Mouse (Mus musculus) cerebral cortex, adult 2 months (tissue): ENCODE measurements around the gene Utp14b.

Experiments used
- WGBS: fragments of 180-500 bp; shearing (Covaris S2); methylation state at CpG from one replicate; pipeline ENCODE4 v1.1.7; 2018; 5-methylcytosine and 5-hydroxymethylcytosine counted together

Utp14b gene

GRCm38 (mm10) chr1:78657671-78658440 lies at the start of gene Utp14b, which contains the start of gene Acsl3:
TSS of gene Utp14b (plus strand) at chr1:78658038.
TSS of gene Acsl3 (plus strand) at chr1:78657825.
- under 1% methylated on average over 98 of the region's 104 CpGs for WGBS

- 76% methylated on average over 12 of the region's 12 CpGs for WGBS
Observed at GRCm38 (mm10) chr1:78609134-78609907, 48.5 kb upstream of the Utp14b start.

- WGBS: 45% methylated on average over 4 of the region's 4 CpGs
Observed at GRCm38 (mm10) chr1:78611039-78611438, 46.8 kb upstream of the Utp14b start.

GRCm38 (mm10) chr1:78612959-78613358 lies 44.9 kb upstream of the Utp14b start:
- 79% methylated on average over 1 of the region's 1 CpGs for WGBS

GRCm38 (mm10) chr1:78624352-78624751 lies 33.5 kb upstream of the Utp14b start:
- WGBS: 97% methylated on average over 2 of the region's 2 CpGs

GRCm38 (mm10) chr1:78634486-78634885 lies 23.4 kb upstream of the Utp14b start:
- WGBS: 68% methylated on average over 3 of the region's 3 CpGs

GRCm38 (mm10) chr1:78641791-78642190 lies 16.0 kb upstream of the Utp14b start:
- 99% methylated on average over 3 of the region's 3 CpGs for WGBS

GRCm38 (mm10) chr1:78642197-78642596 lies 15.6 kb upstream of the Utp14b start:
- WGBS: 73% methylated on average over 2 of the region's 2 CpGs

GRCm38 (mm10) chr1:78647317-78647885 lies 10.4 kb upstream of the Utp14b start:
- WGBS: 75% methylated on average over 8 of the region's 8 CpGs

GRCm38 (mm10) chr1:78649269-78650061 lies 8.4 kb upstream of the Utp14b start:
- 45% methylated on average over 6 of the region's 6 CpGs for WGBS

GRCm38 (mm10) chr1:78656472-78656871 lies 1.4 kb upstream of the Utp14b start:
- WGBS: 29% methylated on average over 2 of the region's 2 CpGs

GRCm38 (mm10) chr1:78657021-78657629 lies 713 bp upstream of the Utp14b start:
- 22% methylated on average over 22 of the region's 22 CpGs for WGBS

- 4% methylated on average over 20 of the region's 20 CpGs for WGBS
Observed at GRCm38 (mm10) chr1:78658441-78659269, 817 bp downstream of the Utp14b start.

GRCm38 (mm10) chr1:78659270-78659823 lies 1.5 kb downstream of the Utp14b start:
- WGBS: 26% methylated on average over 4 of the region's 4 CpGs

GRCm38 (mm10) chr1:78664326-78664725 lies 6.5 kb downstream of the Utp14b start:
- WGBS: 53% methylated on average over 4 of the region's 4 CpGs

- 43% methylated on average over 9 of the region's 9 CpGs for WGBS
Observed at GRCm38 (mm10) chr1:78665954-78666499, 8.2 kb downstream of the Utp14b start.

GRCm38 (mm10) chr1:78666585-78666984 lies 8.7 kb downstream of the Utp14b start:
- WGBS: 62% methylated on average over 1 of the region's 1 CpGs

GRCm38 (mm10) chr1:78682291-78682690 lies 24.5 kb downstream of the Utp14b start:
- WGBS: 76% methylated on average over 3 of the region's 3 CpGs

GRCm38 (mm10) chr1:78684128-78684527 lies 26.3 kb downstream of the Utp14b start:
- WGBS: 71% methylated on average over 8 of the region's 8 CpGs

GRCm38 (mm10) chr1:78688149-78688548 lies 30.3 kb downstream of the Utp14b start:
- WGBS: 85% methylated on average over 7 of the region's 7 CpGs
